Mouse (Mus musculus) intestine, postnatal 0 days (tissue): ENCODE measurements around the gene Mettl26. TPM values are rescaled to one million over a fixed set of nuclear protein-coding genes. Genes with fewer than 3 reads are reported as not detected.

Experiments used
- ATAC-seq: fragments of 200-750 bp; cut with Nextera tagmentation; 2 replicates; pipeline ENCODE4 v1.8.0; 2017; ENCODE audit warnings: mild to moderate bottlenecking, moderate TSS enrichment, moderate library complexity
- H3K27ac ChIP-seq: fragments of 300-500 bp; sonication (generic); 2 replicates; pipeline ENCODE4 v1.5.1; 2014; ENCODE audit warnings: mild to moderate bottlenecking, low read depth, low read length, moderate library complexity
- H3K27me3 ChIP-seq: fragments of 300-500 bp; sonication (generic); replicated peaks from 2 replicates; pipeline ENCODE4 v1.6.1; 2014; ENCODE audit warnings: low read length, mixed read lengths; ENCODE audit not compliant: control insufficient read depth, insufficient read depth
- H3K36me3 ChIP-seq: fragments of 300-500 bp; sonication (generic); 2 replicates; pipeline ENCODE4 v1.6.1; 2014; ENCODE audit warnings: mild to moderate bottlenecking, moderate library complexity; ENCODE audit not compliant: control insufficient read depth, insufficient read depth
- H3K4me1 ChIP-seq: fragments of 300-500 bp; sonication (generic); replicated peaks from 2 replicates; pipeline ENCODE4 v1.6.1; 2014; ENCODE audit warnings: antibody characterized with exemption, low read length, mixed read lengths; ENCODE audit not compliant: control insufficient read depth, insufficient read depth
- H3K4me2 ChIP-seq: fragments of 300-500 bp; sonication (generic); replicated peaks from 2 replicates; pipeline ENCODE4 v1.6.1; 2014; ENCODE audit warnings: low read depth, mild to moderate bottlenecking, moderate library complexity
- H3K4me3 ChIP-seq: fragments of 300-500 bp; sonication (generic); 2 replicates; pipeline ENCODE4 v1.5.1; 2014; ENCODE audit warnings: low read depth, low read length
- H3K9ac ChIP-seq: fragments of 300-500 bp; sonication (generic); 2 replicates; pipeline ENCODE4 v1.6.1; 2014; ENCODE audit warnings: mild to moderate bottlenecking, low read depth, low read length
- H3K9me3 ChIP-seq: fragments of 300-500 bp; sonication (generic); 2 replicates; pipeline ENCODE4 v1.6.1; 2016; ENCODE audit warnings: mixed run types; ENCODE audit not compliant: control insufficient read depth
- CTCF ChIP-seq: sonication (generic); IDR thresholded peaks from 2 replicates; pipeline ENCODE4 v1.5.1; 2016; ENCODE audit warnings: low read depth, mild to moderate bottlenecking, control low read depth, antibody characterized with exemption, moderate library complexity
- WGBS: fragments of 180-500 bp; shearing (Covaris S2); extraction: QIAGEN DNeasy Blood & Tissue Kit; methylation state at CpG from one replicate; pipeline ENCODE4 v1.1.7; 2014; 5-methylcytosine and 5-hydroxymethylcytosine counted together
- polyA plus RNA-seq: library from polyadenylated mRNA; unstranded; fragments of >200 nt; fragmentation: Nextera tagmentation; extraction: Ambion mirVana; gene quantifications from 2 replicates; pipeline ENCODE4 v1.2.1, GENCODE M21; 2015

Mettl26 gene
- polyA plus RNA-seq, 1 experiment from 2014 or later, result 46.6 TPM

DNA sequence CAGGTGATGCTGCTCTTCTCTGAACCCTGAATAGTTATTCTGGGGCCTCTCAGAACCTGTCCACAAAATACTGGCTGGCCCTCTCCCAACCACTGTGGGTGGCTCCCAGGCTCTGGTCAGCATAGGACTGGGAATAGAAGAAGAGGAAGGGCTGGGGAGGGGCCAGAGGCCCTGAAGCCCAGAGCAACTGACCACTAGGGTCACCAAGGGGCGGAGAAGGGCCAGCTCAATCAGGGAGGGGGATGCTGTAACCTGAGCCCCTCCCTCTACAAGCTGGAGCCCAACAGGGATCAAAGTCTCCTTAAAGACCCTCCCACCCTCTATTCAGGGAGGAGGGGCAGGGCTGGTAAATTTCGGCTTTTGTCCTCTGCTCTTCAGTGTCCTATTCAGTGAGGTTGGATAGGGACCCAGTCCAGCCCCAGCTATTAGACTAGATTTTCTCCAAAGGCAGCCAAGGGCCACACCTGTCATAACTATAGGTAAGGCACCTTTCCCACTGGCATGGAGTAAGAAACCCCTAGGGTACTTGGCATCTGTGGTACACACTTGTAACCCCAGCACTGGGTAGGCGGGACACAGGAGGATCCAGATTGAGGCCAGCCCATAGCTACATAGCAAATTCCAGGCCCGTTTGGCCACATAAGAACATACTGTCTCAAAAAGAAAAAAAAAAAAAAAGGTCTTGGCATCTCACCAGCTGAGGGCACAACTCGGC is 5.5 kb downstream of the Mettl26 start, which contains the start of gene Wfikkn1:
Gene Wfikkn1, minus strand, starts transcription at position 663 of the 715 bp plus-strand sequence.
- H3K27me3 ChIP-seq, result no peaks in the 10 kb centered on the region
- H3K27ac ChIP-seq, result no peak within 1 kb of the TSS
- no peak for TF ChIP-seq CTCF
- peaks cover 39% of the 10 kb centered on the region for H3K36me3 ChIP-seq
- H3K4me2 ChIP-seq, result no peak within 1 kb of the TSS
- WGBS, result 50% methylated on average over 5 of the region's 5 CpGs
- H3K9me3 ChIP-seq, result no peaks in the 10 kb centered on the region
- no peak for ATAC-seq
- no peak within 1 kb of the TSS for H3K4me3 ChIP-seq
- no peak within 1 kb of the TSS for H3K9ac ChIP-seq
- peaks cover 6% of the 10 kb centered on the region; the same call in 1 of the 2 replicates for H3K4me1 ChIP-seq

DNA sequence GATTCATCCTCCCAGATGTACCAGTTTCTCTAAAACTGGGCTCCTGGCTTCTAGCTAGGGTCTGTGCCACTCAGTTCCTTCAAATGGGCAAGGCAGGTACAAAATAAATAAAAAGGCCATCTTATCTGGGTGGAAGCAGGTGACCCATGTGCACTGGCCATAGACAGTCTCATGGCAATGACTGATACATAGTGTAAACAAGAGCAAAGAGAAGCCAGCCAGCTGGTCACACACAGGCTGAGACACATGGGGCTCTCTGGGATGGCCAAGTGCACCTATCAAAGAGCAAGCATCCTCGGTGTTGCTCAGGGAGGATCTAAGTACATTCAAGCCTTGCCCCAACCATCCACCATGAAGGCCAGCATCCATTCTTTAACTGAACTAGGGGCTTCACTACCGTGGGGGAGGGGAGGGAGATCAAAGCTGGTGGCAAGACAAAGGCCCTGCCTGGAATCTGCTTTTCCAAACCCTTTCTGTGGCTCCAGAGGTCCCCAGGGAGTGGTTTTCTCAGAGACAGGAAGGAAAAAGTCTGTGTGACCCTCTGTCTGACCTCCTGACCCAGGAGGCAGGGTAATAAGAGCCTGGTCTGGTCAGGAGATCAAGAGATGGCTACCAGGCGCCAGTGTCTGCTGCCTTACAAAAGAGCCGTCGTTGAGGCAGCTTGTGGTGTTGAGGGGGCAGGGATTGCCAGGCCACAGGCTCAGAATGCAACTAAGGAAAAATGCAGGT is 6.2 kb downstream of the Mettl26 start:
- Histone ChIP-seq H3K9ac (no peak overlapping the region), H3K4me2 (no peak overlapping the region), H3K36me3 (peaks cover 39% of the 10 kb centered on the region), H3K4me3 (no peak overlapping the region), H3K27me3 (no peaks in the 10 kb centered on the region), H3K9me3 (no peaks in the 10 kb centered on the region), H3K27ac (no peak overlapping the region), H3K4me1 (peaks cover 3% of the 10 kb centered on the region; the same call in 1 of the 2 replicates)
- TF ChIP-seq CTCF, result no peak
- ATAC-seq, result no peak
- 28% methylated on average over 5 of the region's 5 CpGs for WGBS

DNA sequence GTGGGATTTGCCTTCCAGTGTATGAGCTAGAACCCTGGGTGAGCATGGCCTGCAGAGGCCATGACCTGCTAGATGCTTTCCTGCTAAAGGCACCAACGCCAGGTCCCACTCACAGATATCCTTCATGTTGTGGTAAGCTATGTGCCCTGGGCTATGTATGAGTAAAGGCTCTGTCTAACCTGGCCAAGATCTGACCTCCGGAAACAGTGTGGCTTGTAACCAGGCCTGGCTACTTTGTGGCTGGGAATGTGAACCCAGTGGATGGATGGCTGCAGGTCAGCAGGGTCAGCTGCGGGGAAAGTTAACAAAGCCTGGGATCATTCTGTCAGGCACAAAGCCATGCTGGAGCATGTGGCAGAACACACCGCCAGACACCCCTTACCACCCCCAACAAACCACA is 6.8 kb downstream of the Mettl26 start:
- no peaks in the 10 kb centered on the region for H3K9me3 ChIP-seq
- H3K36me3 ChIP-seq, result peaks cover 39% of the 10 kb centered on the region
- peaks cover 3% of the 10 kb centered on the region; the same call in 1 of the 2 replicates for H3K4me1 ChIP-seq
- no peak overlapping the region for H3K4me3 ChIP-seq
- 58% methylated on average over 4 of the region's 4 CpGs for WGBS
- H3K27ac ChIP-seq, result no peak overlapping the region
- H3K4me2 ChIP-seq, result no peak overlapping the region
- no peaks in the 10 kb centered on the region for H3K27me3 ChIP-seq
- ATAC-seq, result no peak
- TF ChIP-seq CTCF, result no peak
- no peak overlapping the region for H3K9ac ChIP-seq

DNA sequence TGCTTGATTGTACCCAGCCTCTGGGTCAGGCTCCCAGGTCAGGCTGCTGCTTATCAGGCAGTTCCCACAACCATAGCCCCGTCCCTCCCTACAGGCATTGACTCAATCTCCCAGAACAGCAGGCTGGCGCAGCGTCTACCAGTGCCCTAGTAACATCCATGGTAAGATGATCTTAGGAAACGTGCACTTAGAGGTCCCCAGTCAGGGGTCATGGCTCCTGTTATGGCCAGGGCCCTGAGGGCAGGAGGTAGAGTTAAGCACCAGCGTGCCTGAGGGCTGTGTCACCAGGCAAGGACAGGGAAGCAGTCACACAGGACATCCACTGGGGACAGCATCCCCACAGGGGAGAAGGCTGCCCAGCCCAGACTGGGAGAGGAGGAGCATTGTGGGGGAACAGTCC is 7.4 kb downstream of the Mettl26 start:
- Histone ChIP-seq H3K27me3 (no peaks in the 10 kb centered on the region), H3K27ac (no peak overlapping the region), H3K4me3 (no peak overlapping the region), H3K4me1 (no peaks in the 10 kb centered on the region), H3K36me3 (peaks cover 39% of the 10 kb centered on the region), H3K4me2 (no peak overlapping the region), H3K9ac (no peak overlapping the region), H3K9me3 (no peaks in the 10 kb centered on the region)
- no peak for ATAC-seq
- TF ChIP-seq CTCF, result peak; percentile 33
- 59% methylated on average over 5 of the region's 5 CpGs for WGBS

DNA sequence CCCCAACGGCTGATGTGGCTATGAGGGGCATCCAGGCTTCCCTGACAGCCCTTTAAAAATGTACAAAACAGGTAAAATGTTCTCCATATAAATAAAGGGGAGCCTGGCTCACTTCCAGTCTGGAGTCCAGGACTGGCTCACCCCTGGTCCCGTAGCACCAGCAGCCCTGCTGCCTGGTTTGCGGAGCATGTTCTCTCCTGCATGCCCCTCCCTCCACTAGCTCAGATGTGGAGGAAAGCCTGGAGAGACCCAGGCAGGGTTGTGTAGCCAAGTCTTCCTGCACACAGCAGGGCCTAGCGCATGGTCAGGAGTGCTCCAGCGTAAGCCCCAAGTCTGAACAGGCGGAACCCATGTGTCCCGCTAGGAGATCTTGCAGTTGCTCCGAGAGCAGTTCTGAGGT is 8.4 kb downstream of the Mettl26 start:
- no peak overlapping the region for H3K4me3 ChIP-seq
- ATAC-seq, result no peak
- H3K9me3 ChIP-seq, result no peaks in the 10 kb centered on the region
- no peak for TF ChIP-seq CTCF
- WGBS, result 85% methylated on average over 8 of the region's 8 CpGs
- no peak overlapping the region for H3K27ac ChIP-seq
- no peak overlapping the region for H3K4me2 ChIP-seq
- H3K27me3 ChIP-seq, result no peaks in the 10 kb centered on the region
- no peak overlapping the region for H3K9ac ChIP-seq
- no peaks in the 10 kb centered on the region for H3K4me1 ChIP-seq
- H3K36me3 ChIP-seq, result peaks cover 40% of the 10 kb centered on the region

DNA sequence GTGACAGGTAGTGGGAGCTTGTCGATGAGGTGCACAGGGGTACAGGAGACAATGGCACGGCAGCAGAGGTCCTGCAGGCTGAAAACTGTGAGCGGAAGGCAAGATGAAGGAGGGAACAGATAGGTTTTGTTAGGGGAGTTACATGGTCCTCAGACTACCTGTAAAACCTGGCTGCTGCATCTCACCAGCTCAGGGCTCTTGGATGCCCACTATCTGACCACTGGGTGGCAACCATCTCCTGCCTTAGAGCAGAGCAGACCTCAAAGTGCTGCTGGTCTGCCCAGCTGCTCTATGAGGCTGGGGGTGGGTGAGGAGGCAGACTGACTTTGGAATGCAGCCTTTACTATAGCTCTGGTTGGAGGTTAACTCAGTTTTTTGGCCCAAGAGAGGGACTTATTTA is 8.9 kb downstream of the Mettl26 start:
- Histone ChIP-seq H3K9me3 (no peaks in the 10 kb centered on the region), H3K4me1 (no peaks in the 10 kb centered on the region), H3K4me3 (no peak overlapping the region), H3K27me3 (no peaks in the 10 kb centered on the region), H3K9ac (no peak overlapping the region), H3K4me2 (no peak overlapping the region), H3K36me3 (peaks cover 43% of the 10 kb centered on the region), H3K27ac (no peak overlapping the region)
- 90% methylated on average over 3 of the region's 3 CpGs for WGBS
- peak; percentile 41; the same call in 1 of the 2 replicates for TF ChIP-seq CTCF
- no peak for ATAC-seq
